Mouse (Mus musculus): ENCODE data around the gene Gm29049.
"Not testable (repeated sequence)": the region's sequence is repeated elsewhere in the genome, so short reads cannot be mapped to it uniquely, and the experiment has no call there.

Gm29049 gene

GRCm38 (mm10) chrY:7997068-7997467 lies at the start of gene Gm29049:
Gene Gm29049 (minus strand): TSS chrY:7997168.
- DNase-seq (ENCODE audit: low spot score), result not testable (repeated sequence)

Measured in testis, postnatal 10 days (tissue).